Comparison of ENCODE assay signal across 22 mouse cellular contexts in genomic region chr9:119313096-119313495, GRCm38 (mm10). TPM values are rescaled to one million over a fixed set of nuclear protein-coding genes. Genes with fewer than 3 reads are reported as not detected.
A peak's percentile ranks its signal among the peaks of the same experiment; 100 is the strongest.
DNase-seq lines count a peak whose midpoint lies in the region; TF ChIP-seq lines count a peak whose summit lies in the region.
"Had no signal": no experiment of that assay in that cellular context is flagged by ENCODE, and none has a peak within 500 bp of the region (broad histone marks: within the 10 kb centered on the region; RNA-seq: fewer than 3 reads in every experiment).

No protein-coding gene starts in this region.

- H3K4me1 ChIP-seq in heart, adult 2 months (ENCODE audit: control insufficient read depth, insufficient read depth, low read length): 0 out of 2 replicates have a peak, but pooled peaks cover 1% of the 10 kb centered on the region
- H3K4me1 ChIP-seq: embryonic facial prominence, embryonic 15.5 days; forebrain, embryonic 10.5 days; hindbrain, embryonic 10.5 days; intestine, embryonic 15.5 days had no signal

- H3K9ac ChIP-seq in heart, adult 2 months (ENCODE audit: low read depth, low read length): no peak overlapping the region
- H3K9ac ChIP-seq: embryonic facial prominence, embryonic 15.5 days; heart, embryonic 12.5 days; hindbrain, embryonic 14.5 days; intestine, embryonic 15.5 days had no signal

- intact Hi-C loops in heart, adult 2 months (cut with DNase I): no loop called here

- peaks cover 6% of the 10 kb centered on the region for H3K79me2 ChIP-seq in heart, adult 2 months (replicated peaks; ENCODE audit: control insufficient read depth, insufficient read depth, low read length)

- no peak overlapping the region for H3K4me3 ChIP-seq in heart, adult 2 months
- H3K4me3 ChIP-seq: embryonic facial prominence, embryonic 15.5 days; erythroblast, embryonic 14.5 days; forebrain, embryonic 10.5 days; heart, embryonic 12.5 days; hindbrain, embryonic 10.5 days; intestine, embryonic 15.5 days had no signal

- no peak for TF ChIP-seq POLR2A in heart, adult 2 months (IDR thresholded peaks at IDR 0.05; ENCODE audit: insufficient read depth, low read depth, low read length)

- peak; percentile 24 for DNase-seq in cerebellum, adult 18-20 months
- DNase-seq in cerebellum, adult 11-12 months: no peak
- DNase-seq in heart, adult 11 months: peak; percentile 86
- no peak for DNase-seq in heart, adult 2 months
- peak; percentile 40 for DNase-seq in cerebellum, adult 9-11 months
- peak; percentile 28 to 29 for DNase-seq in cerebellum, postnatal 36 days
- DNase-seq in retina, embryonic 14.5 days (ENCODE audit: low spot score): no peak
- DNase-seq: adrenal gland, postnatal 14 days; gastrocnemius, postnatal 10 days; kidney, adult 18-20 months had no signal

- no peak for TF ChIP-seq CTCF in heart, adult 2 months (IDR thresholded peaks at IDR 0.05)

- no peak overlapping the region for H3K27ac ChIP-seq in heart, adult 2 months
- H3K27ac ChIP-seq: embryonic facial prominence, embryonic 15.5 days; forebrain, embryonic 10.5 days; hindbrain, embryonic 10.5 days; hindbrain, embryonic 14.5 days; intestine, embryonic 15.5 days had no signal

- peaks cover 4% of the 10 kb centered on the region for H3K36me3 ChIP-seq in heart, adult 2 months (ENCODE audit: control insufficient read depth, insufficient read depth, low read length)
- H3K36me3 ChIP-seq: embryonic facial prominence, embryonic 15.5 days; hindbrain, embryonic 10.5 days; intestine, embryonic 15.5 days had no signal

- no peak for TF ChIP-seq EP300 in heart, adult 2 months (IDR thresholded peaks at IDR 0.05; ENCODE audit: insufficient read depth, low read depth, low read length)

- no peaks in the 10 kb centered on the region for H3K27me3 ChIP-seq in heart, adult 2 months (ENCODE audit: control insufficient read depth, insufficient read depth, low read length)
- H3K27me3 ChIP-seq: embryonic facial prominence, embryonic 15.5 days; heart, embryonic 12.5 days; intestine, embryonic 15.5 days had no signal

- 54% methylated on average over 10 of the region's 10 CpGs for WGBS in heart, adult 2 months

RNA-seq across cellular contexts. Expression of gene Oxsr1, which starts 9.1 kb away (rescaled TPM):
- 10 to 100 TPM; 45.6 to 51.7 TPM for total RNA-seq in heart, adult 2 months (2021)
- 17.4 and 32.7 TPM in 2 replicates for polyA plus RNA-seq in heart, adult 2 months (2012; rRNA removed)

RNA-seq across cellular contexts. Expression of gene Acaa1a, which starts 26.4 kb away (rescaled TPM):
- total RNA-seq in heart, adult 2 months (2021): 10 to 100 TPM; 72.4 to 78.5 TPM
- polyA plus RNA-seq in heart, adult 2 months (2012; rRNA removed): 104 and 107 TPM in 2 replicates

RNA-seq across cellular contexts. Expression of gene Myd88, which starts 28.1 kb away (rescaled TPM):
- total RNA-seq in heart, adult 2 months (2021): 10 to 100 TPM; 12.1 to 14.8 TPM
- 12.2 and 14.6 TPM in 2 replicates for polyA plus RNA-seq in heart, adult 2 months (2012; rRNA removed)

RNA-seq across cellular contexts. Expression of gene Xylb, which starts 44.1 kb away (rescaled TPM):
- under 1 TPM; 0.16 to 0.18 TPM for total RNA-seq in heart, adult 2 months (2021)
- 0.67 and 1.2 TPM in 2 replicates for polyA plus RNA-seq in heart, adult 2 months (2012; rRNA removed)

RNA-seq across cellular contexts. Expression of gene Slc22a14, which starts 52.3 kb away (rescaled TPM):
- not detected for total RNA-seq in heart, adult 2 months (2021)
- polyA plus RNA-seq in heart, adult 2 months (2012; rRNA removed): 0.35 and 0.78 TPM in 2 replicates
- total RNA-seq: adrenal gland, postnatal 14 days; gastrocnemius, postnatal 10 days; gastrocnemius, postnatal 4 days; MEL had no signal
- polyA plus RNA-seq: C2C12; embryonic facial prominence, embryonic 11.5 days; erythroblast, embryonic 14.5 days; forebrain, embryonic 10.5 days; forebrain, embryonic 14.5 days; heart, embryonic 12.5 days; hindbrain, embryonic 14.5 days had no signal

Comparison
In these comparisons a context has a peak if more than half of its experiments do, and no peak if none do; other contexts are left out.
1. DNase-seq: peak in cerebellum, adult 18-20 months (2 of 2), heart, adult 11 months (single experiment), cerebellum, adult 9-11 months (single experiment) and cerebellum, postnatal 36 days (2 of 2); none in cerebellum, adult 11-12 months (single experiment), heart, adult 2 months (0 of 2) and retina, embryonic 14.5 days (single experiment).